Mouse (Mus musculus): ENCODE results near the gene Shh. TPM values are rescaled to one million over a fixed set of nuclear protein-coding genes. Genes with fewer than 3 reads are reported as not detected.

The Shh gene
- polyA plus RNA-seq, 1 experiment from 2014 or later, result 5.6 TPM

- Histone ChIP-seq H3K4me1 (no peaks in the 10 kb centered on the region), H3K4me2 (replicated peaks) (no peak overlapping the region), H3K27ac (no peak overlapping the region), H3K9me3 (replicated peaks) (no peaks in the 10 kb centered on the region), H3K9ac (no peak overlapping the region), H3K36me3 (peaks cover 73% of the 10 kb centered on the region), H3K4me3 (no peak overlapping the region), H3K27me3 (no peaks in the 10 kb centered on the region)
- ATAC-seq (ENCODE audit: low FRiP score), result no peak
- WGBS, result 91% methylated on average over 5 of the region's 5 CpGs
Observed at GRCm38 (mm10) chr5:28413533-28413932, 53.5 kb downstream of the Shh start.

DNA sequence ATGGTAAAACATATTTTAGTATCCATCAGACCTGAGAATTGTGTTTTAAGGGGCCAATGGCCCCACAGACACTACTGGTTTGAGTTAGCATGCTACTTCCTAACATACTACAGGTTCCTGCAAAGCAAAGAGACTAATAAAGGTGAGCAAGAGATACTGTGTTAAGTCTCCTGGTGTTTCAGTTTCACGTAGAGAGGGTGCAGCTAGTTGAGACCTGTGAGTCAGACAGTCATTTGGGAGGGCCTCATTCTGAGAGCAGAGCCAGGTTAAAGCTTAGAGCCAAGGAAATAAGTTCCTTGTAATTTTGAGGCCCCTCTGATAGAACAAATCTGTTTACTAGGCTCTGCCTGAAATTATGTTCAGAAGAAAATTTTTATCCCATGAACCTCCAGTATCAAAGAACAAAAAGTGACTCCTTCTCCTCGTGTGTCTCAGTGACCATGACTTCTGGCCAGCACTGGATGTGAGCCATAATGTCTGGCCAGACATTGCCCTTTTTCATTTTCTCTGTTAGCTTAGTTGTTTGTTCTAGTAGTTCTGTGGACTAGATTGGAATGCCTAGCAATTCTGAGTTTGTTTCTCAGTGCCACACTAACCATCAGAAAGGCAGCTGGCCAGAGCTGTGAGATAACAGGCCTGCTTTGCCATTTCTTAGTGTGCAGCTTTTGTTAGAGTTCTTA lies 54.9 kb downstream of the Shh start:
- Histone ChIP-seq H3K4me1 (no peaks in the 10 kb centered on the region), H3K4me2 (replicated peaks) (no peak overlapping the region), H3K9me3 (replicated peaks) (no peaks in the 10 kb centered on the region), H3K36me3 (peaks cover 70% of the 10 kb centered on the region), H3K9ac (no peak overlapping the region), H3K27ac (no peak overlapping the region), H3K4me3 (no peak overlapping the region), H3K27me3 (no peaks in the 10 kb centered on the region)
- 95% methylated on average over 2 of the region's 2 CpGs for WGBS
- no peak for ATAC-seq (ENCODE audit: low FRiP score)

Other genes starting within 250 kb of the Shh start
- 50.6 and 69.9 TPM in 2 replicates for gene Cnpy1, start 221.4 kb downstream of the Shh start, polyA plus RNA-seq (2016; fragmentation: Nextera tagmentation; extraction: Ambion mirVana)
- gene Rbm33, start 150.1 kb downstream of the Shh start, polyA plus RNA-seq (2016; fragmentation: Nextera tagmentation; extraction: Ambion mirVana), result 24.5 and 25.9 TPM in 2 replicates